Mouse (Mus musculus) natural killer cell, adult 2 months (primary cell): ENCODE results near the gene Serpina3n.
A peak's percentile ranks its signal among the peaks of the same experiment; 100 is the strongest.
"Not testable (repeated sequence)": the region's sequence is repeated elsewhere in the genome, so short reads cannot be mapped to it uniquely, and the experiment has no call there.

Experiments used
- DNase-seq, 2 experiments: peaks; one replicate each; pipeline ENCODE4 v3.0.0; 2022; ENCODE audit warnings: low spot score in 2 of 2

Serpina3n gene

DNA sequence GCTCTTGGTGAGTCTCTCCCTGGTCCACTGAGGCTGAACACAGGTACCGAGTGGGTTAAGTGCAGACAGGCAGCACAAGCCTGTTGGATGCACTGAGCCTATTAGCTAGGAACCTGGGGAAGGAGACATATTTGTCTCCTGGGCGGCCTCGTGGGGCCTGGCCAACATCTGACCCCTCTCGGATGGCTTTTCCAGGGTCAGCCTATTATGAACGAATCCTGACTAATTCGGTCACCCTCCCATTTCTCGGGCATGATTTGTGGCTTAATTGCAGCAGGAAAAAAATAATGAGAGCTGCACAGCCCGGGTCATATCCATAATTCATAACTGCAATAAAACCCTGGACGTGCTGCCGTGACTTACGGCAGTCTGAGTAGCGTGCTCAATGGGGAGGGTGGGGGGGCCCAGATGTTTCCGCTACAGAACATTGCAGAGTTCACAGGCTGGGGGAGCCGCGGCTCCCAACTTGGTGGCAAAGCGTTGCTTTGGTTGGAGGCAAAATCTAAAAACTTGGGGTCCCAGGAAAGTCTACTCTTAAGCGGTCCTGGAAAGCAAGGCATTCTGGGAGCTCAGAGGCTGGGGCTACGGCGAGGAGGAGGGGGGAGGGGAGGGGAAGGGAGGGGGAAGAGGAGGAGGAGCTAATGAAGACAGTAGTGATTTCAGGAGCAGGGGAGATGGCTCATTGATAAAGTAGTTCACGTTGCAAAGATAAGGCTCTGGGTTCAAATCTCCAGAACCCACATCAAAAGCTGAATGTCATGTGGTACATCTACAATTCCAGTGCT lies 27.6 kb downstream of the Serpina3n start:
- no peak for DNase-seq

DNA sequence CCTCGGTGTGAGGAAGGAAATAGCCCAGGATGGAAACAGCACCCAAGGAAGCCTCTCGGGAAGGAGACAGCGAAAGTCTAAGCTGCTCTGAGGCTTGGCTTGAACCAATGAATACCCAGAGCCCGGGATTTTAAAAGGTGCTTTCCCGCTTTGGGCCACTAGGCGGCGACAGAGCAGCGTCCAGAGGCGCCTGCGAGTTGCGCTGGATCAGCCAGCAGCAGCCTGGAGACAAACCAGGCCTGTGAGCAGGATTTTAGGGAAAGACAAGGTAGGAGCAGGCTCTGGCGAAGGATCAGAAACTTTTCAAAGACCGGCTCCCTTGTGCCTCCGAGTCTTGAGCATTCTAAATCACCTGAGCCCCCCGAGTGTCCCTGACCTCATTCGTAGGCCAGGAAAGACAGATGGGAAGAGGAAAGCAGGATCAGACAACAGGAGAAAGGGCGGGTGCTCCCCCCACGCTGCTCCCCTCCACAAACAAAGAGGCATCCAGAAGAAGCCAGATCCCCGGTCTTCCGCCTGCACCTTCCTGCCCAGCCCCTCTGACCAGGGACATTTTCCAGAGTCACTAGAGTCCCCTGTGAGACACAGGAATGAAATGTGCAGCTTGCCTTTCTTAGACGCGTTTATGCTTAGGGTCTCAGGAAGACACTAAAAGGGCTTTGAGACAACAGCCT lies 33.7 kb downstream of the Serpina3n start:
- DNase-seq, result peak in 1 of 2 experiments; percentile 37

DNA sequence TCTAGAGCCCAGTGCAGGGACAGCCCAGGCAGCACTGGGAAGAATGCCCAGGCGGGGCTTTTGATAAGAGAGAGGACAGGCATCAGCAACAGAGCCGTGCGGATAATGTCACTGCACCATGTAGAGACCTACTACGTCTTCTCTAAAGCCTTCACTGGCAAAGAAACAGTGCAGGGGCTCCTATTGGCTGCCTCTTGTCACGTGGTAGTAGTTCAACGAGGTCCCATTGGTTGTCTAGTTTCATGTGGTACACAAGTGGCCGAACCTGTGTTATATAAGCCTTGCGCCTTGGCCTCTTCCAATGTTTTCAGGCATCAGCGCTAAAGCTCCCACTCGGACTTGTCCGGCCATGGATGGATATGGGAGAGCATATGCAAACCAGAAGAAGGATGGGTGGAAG lies 37.2 kb downstream of the Serpina3n start:
- no peak for DNase-seq

DNA sequence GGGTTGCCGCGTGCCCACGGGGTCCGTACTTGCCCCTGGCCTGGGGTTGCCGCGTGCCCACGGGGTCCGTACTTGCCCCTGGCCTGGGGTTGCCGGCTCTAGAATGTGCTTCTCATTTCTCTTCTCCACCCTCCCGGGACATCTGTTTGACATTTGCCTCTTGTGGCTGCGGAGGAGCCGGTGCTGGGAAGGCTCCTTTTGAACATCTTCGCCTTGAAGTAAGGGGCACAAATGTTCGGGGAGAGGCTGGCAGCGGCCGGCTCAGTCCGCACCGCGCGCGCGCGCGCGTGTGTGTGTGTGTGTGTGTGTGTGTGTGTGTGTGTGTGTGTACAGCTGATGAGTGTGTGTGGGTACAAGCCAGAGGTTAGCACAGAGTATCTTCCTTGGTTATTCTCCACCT lies 40.5 kb downstream of the Serpina3n start:
- not testable (repeated sequence) for DNase-seq

DNA sequence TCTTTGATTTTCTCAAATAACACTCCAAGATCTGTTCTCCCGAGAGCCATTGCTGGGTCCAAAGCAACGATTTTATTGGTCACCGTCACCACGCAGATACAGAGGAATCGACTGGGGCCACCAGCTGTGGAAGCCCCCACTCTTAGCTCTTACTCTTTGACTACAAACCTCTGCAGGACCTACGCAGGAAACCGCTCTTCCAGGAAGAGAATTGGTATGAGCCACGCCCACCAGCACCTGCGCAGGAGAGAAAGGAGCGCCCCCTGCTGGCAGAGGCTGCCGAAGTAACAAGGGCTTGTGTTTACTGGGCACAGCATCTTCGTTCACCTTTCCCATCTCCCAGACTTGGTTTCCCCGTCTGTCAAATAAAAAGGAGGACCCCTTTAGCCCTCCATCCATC lies 41.6 kb downstream of the Serpina3n start:
- DNase-seq, result peak; percentile 3 to 15

DNA sequence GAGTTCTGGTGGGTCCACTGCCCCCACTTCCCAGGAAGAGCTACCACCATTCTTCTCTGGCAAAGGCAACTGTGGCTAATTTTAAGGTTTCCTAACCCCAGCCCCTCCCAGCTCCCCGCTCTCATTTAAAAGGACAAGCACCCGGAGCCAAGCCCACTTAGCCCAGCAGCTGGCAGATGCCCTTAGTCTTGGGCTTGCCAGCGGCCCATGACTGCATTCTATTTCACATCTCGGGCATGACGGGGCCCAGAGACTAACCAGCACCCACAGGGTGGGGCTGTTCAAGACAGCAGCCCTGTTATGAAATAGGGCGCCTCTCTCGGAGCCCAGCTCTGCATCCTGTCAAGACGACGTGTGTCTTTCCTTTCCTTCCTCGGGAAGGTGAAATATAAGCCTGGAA lies 43.7 kb downstream of the Serpina3n start:
- DNase-seq, result no peak

DNA sequence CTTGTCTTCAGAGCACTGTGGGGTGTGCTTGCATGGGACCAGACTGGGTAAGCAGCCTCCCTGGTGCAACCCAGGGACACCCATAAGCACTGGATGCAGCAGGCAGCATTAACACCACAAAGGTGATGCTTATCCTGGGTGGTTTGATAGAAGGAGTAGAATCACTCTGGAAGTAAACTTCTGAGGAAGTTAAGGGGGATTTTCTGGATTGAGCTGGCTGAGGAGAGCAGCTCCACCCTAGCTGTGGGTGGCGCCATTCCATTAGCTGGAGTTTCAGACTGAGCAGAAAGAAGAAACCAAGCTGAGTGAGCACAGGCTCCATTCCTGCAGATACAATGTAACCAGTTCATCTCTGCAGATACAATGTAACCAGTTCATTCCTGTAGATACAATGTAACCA lies 46.5 kb downstream of the Serpina3n start:
- DNase-seq, result no peak

DNA sequence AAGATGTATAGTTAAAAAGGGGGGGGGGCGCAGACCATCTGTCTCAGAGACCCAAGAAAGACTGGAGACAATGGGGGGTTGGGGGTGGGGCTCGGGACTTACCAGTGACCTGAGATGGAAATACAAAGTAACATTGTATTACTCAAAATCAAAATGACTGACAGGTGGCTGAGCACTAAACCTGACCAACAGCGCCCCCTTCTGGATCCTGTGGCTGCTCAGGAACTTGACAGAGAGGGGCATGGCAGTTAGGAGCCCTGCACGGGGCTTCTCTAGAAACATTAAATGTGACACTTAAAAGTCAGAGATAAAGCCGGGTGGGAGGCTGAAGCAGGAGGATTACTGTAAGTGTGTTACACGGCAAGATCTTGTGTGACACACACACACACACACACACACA lies 52.8 kb downstream of the Serpina3n start:
- DNase-seq, result no peak

DNA sequence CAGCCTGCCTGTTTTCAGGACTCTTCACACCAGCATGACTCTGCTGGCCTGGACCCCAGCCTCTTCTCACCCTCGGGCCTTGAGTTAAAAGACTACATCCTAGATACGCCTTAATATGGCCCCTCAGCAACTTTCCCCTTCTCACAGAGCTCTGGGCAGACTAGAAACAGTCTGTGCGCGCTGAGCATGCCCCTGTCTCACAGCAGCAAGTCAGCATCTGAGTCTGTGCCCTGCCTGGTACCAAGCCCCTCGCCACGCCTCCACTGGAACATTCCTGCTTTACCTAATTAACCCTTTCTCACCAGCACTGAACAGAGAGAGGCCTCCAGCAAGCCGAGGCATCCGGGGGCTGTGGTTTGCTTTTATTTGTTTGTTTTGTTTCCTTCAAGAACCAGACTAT lies 54.8 kb downstream of the Serpina3n start:
- DNase-seq, result no peak
